Comparison of ENCODE assay signal across 23 mouse cellular contexts in the genomic region with DNA sequence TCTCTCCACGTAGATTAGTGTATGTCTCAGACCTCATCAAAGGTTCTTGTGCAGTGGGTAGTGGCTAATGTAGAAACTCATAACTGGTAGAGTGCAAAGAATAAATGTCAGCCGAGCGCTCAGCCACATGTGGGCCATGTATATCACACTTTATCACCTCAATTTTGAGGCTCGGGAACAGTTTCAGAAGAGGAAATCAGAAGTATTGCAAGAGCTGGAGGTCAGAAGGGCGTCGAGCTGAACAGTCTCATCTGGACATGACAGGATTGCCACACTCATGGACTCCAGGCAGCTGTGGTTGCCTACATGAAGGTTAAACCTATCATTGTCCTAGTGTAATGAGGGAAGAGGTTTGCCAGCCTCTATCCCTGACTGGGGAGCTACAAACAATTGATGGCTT.
DNase-seq lines count a peak whose midpoint lies in the region; ATAC-seq and TF ChIP-seq lines count a peak whose summit lies in the region.
"Had no signal": no experiment of that assay in that cellular context is flagged by ENCODE, and none has a peak within 500 bp of the region (broad histone marks: within the 10 kb centered on the region; RNA-seq: fewer than 3 reads in every experiment).

No protein-coding gene starts in this region.

- WGBS in lung, embryonic 16.5 days: 49% methylated on average over 6 of the region's 6 CpGs
- 98% methylated on average over 6 of the region's 6 CpGs for WGBS in forebrain, postnatal 0 days

- no peak for TF ChIP-seq CTCF in forebrain, postnatal 0 days (IDR thresholded peaks at IDR 0.05; ENCODE audit: low read depth)

- no peak overlapping the region for H3K4me2 ChIP-seq in lung, embryonic 16.5 days (ENCODE audit: low read depth, low read length)
- H3K4me2 ChIP-seq in forebrain, postnatal 0 days (ENCODE audit: low read depth): no peak overlapping the region
- H3K4me2 ChIP-seq: heart, embryonic 13.5 days; hindbrain, embryonic 14.5 days had no signal

- H3K4me3 ChIP-seq in megakaryocyte, embryonic 14.5 days (replicated peaks): peak overlapping the region; percentile 9
- no peak overlapping the region for H3K4me3 ChIP-seq in lung, embryonic 16.5 days (ENCODE audit: low read length)
- no peak overlapping the region for H3K4me3 ChIP-seq in forebrain, postnatal 0 days (ENCODE audit: low read depth, low read length)
- H3K4me3 ChIP-seq: heart, adult 2 months; heart, embryonic 10.5 days; heart, embryonic 13.5 days had no signal

- intact Hi-C loops in left cerebral cortex, postnatal 4 days (cut with DNase I): no loop called here

- peak; percentile 61 for DNase-seq in lung, postnatal 14 days
- peak; percentile 65 to 84 for DNase-seq in lung, postnatal 4 days
- no peak for DNase-seq in layer of hippocampus, postnatal 36 days
- no peak for DNase-seq in left cerebral cortex, postnatal 4 days
- DNase-seq in forebrain, postnatal 0 days: no peak
- DNase-seq: adrenal gland, adult 8-10 months; adrenal gland, postnatal 25 days; cerebellum, adult 11-12 months; cerebellum, adult 9-10 months; cerebellum, postnatal 14 days; gastrocnemius, postnatal 10 days; gastrocnemius, postnatal 36 days; heart, adult 2 months; heart, postnatal 14 days; heart, postnatal 4 days had no signal

- 0 out of 2 replicates have a peak overlapping the region, but pooled peaks have one; percentile 43 for H3K27ac ChIP-seq in lung, embryonic 16.5 days (ENCODE audit: low read length)
- no peak overlapping the region for H3K27ac ChIP-seq in forebrain, postnatal 0 days (ENCODE audit: low read depth, low read length)
- H3K27ac ChIP-seq: heart, adult 2 months; heart, embryonic 10.5 days; heart, embryonic 13.5 days; hindbrain, embryonic 14.5 days had no signal

- H3K9ac ChIP-seq in lung, embryonic 16.5 days (ENCODE audit: low read length): no peak overlapping the region
- H3K9ac ChIP-seq in forebrain, postnatal 0 days: no peak overlapping the region
- H3K9ac ChIP-seq: heart, embryonic 13.5 days; hindbrain, embryonic 14.5 days had no signal

- H3K4me1 ChIP-seq in megakaryocyte, embryonic 14.5 days: no peaks in the 10 kb centered on the region
- no peaks in the 10 kb centered on the region for H3K4me1 ChIP-seq in lung, embryonic 16.5 days (replicated peaks; ENCODE audit: control insufficient read depth, insufficient read depth, low read length)
- no peaks in the 10 kb centered on the region for H3K4me1 ChIP-seq in forebrain, postnatal 0 days (ENCODE audit: insufficient read depth)
- H3K4me1 ChIP-seq: heart, embryonic 10.5 days; heart, embryonic 13.5 days had no signal

- no peaks in the 10 kb centered on the region for H3K36me3 ChIP-seq in megakaryocyte, embryonic 14.5 days (replicated peaks; ENCODE audit: low read length)
- no peaks in the 10 kb centered on the region for H3K36me3 ChIP-seq in lung, embryonic 16.5 days (ENCODE audit: control insufficient read depth, insufficient read depth, low read length)
- H3K36me3 ChIP-seq in forebrain, postnatal 0 days (ENCODE audit: insufficient read depth): no peaks in the 10 kb centered on the region
- H3K36me3 ChIP-seq: heart, embryonic 10.5 days; heart, embryonic 13.5 days had no signal

- no peaks in the 10 kb centered on the region for H3K27me3 ChIP-seq in megakaryocyte, embryonic 14.5 days (replicated peaks)
- H3K27me3 ChIP-seq in lung, embryonic 16.5 days (ENCODE audit: control insufficient read depth, insufficient read depth, low read depth, low read length): no peaks in the 10 kb centered on the region
- no peaks in the 10 kb centered on the region for H3K27me3 ChIP-seq in forebrain, postnatal 0 days (ENCODE audit: insufficient read depth, low read length)
- H3K27me3 ChIP-seq: heart, embryonic 13.5 days had no signal

- peaks cover 8% of the 10 kb centered on the region for H3K9me3 ChIP-seq in megakaryocyte, embryonic 14.5 days
- no peaks in the 10 kb centered on the region for H3K9me3 ChIP-seq in lung, embryonic 16.5 days (ENCODE audit: control insufficient read depth, low read length)
- H3K9me3 ChIP-seq in forebrain, postnatal 0 days (ENCODE audit: low read length): 0 out of 2 replicates have a peak, but pooled peaks cover 4% of the 10 kb centered on the region
- H3K9me3 ChIP-seq: heart, embryonic 10.5 days; heart, embryonic 13.5 days had no signal

- ATAC-seq in megakaryocyte, adult 5-6 weeks (ENCODE audit: poor library complexity, severe bottlenecking): no peak
- peak; percentile 92 for ATAC-seq in lung, embryonic 16.5 days (ENCODE audit: low read depth)
- no peak for ATAC-seq in forebrain, postnatal 0 days
- ATAC-seq: activated CD4-positive, CD25-positive, alpha-beta regulatory T cell, adult 4 months; forebrain, embryonic 14.5 days had no signal

Comparison
In these comparisons a context has a peak if more than half of its experiments do, and no peak if none do; other contexts are left out.
1. DNase-seq: peak in lung, postnatal 14 days (single experiment) and lung, postnatal 4 days (2 of 2); none in layer of hippocampus, postnatal 36 days (0 of 2), left cerebral cortex, postnatal 4 days (single experiment) and forebrain, postnatal 0 days (single experiment).